Mouse (Mus musculus): ENCODE measurements around the gene Tfcp2. TPM values are rescaled to one million over a fixed set of nuclear protein-coding genes. Genes with fewer than 3 reads are reported as not detected.

The Tfcp2 gene
- polyA plus RNA-seq, 1 experiment from 2014 or later: 42.7 TPM

DNA sequence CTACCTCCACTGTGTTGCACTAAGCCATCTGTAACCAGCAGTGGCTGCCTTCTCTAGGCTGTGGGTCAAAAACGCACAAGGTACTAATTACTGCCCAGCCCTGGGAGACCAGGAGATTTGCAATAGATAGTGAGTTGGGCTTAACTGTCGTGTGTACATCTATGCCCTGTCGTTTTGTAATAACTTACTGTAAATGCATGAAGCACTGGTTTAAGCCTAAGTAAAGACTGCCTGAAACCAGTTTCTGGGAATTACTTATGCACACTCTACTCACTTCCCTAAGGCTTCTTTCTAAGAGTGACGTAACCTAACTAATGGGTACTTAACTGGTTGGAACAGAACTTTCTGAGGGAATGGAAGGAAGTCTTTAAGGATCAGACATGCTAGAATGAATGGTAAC, 72.9 kb downstream of the Tfcp2 start:
- Histone ChIP-seq H3K4me2 (replicated peaks) (no peak overlapping the region), H3K9ac (no peak overlapping the region), H3K27me3 (no peaks in the 10 kb centered on the region), H3K4me1 (no peaks in the 10 kb centered on the region), H3K27ac (no peak overlapping the region), H3K9me3 (no peaks in the 10 kb centered on the region), H3K4me3 (no peak overlapping the region), H3K36me3 (peaks cover 87% of the 10 kb centered on the region)
- 71% methylated on average over 4 of the region's 4 CpGs for WGBS
- ATAC-seq (ENCODE audit: insufficient number of reproducible peaks, insufficient read depth, low FRiP score, low TSS enrichment): no peak

DNA sequence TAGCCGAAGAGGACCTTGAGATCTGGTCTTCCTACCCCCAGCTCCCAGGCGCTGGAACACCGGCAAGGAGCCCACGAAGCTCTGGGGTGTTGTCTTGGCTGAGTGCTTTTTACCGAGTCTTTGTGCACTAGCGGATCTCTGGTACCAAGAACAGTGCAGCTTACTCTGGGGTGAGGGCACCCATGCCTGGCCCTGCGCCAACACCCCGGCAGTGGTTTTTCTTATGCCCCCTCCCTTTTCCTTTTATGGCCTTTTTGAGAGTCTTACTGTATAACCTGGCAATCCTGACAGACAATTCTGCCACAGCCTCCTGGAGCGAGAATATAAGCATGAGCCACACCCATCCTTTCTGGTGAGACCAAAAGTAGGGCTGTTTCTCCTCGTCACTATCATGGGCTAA, 73.5 kb downstream of the Tfcp2 start:
- no peaks in the 10 kb centered on the region for H3K9me3 ChIP-seq
- H3K4me3 ChIP-seq: no peak overlapping the region
- peaks cover 86% of the 10 kb centered on the region for H3K36me3 ChIP-seq
- H3K27me3 ChIP-seq: no peaks in the 10 kb centered on the region
- H3K27ac ChIP-seq: no peak overlapping the region
- no peak overlapping the region for H3K9ac ChIP-seq
- no peaks in the 10 kb centered on the region for H3K4me1 ChIP-seq
- no peak for ATAC-seq (ENCODE audit: insufficient number of reproducible peaks, insufficient read depth, low FRiP score, low TSS enrichment)
- WGBS: 87% methylated on average over 10 of the region's 10 CpGs
- H3K4me2 ChIP-seq (replicated peaks): no peak overlapping the region

DNA sequence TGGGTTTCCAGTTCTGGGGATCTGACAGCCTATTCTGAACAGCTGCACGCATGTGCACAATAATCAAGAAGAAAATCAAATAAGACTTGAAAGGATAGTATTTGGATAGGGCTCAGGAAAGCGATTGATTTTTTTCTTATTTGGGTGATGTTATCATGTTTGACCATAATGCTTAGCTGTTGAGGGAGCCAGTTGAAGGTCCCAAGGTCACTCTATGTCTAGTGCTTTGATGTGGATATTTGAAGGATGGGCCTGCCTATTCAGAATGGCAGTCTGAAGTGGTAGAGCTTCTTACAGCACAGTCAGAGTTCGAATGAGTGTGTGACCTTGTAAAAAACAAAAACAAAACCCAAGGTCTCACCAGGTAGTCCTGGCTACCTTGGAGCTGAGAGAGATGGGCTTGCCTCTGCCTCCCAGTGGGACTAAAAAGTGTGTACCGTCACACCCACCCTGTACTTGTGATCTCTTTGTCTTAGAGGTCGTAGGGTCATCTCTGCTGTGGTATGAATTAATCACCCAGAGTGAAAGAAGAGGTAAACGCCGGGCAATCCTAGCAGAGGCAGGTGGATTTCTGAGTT, 77.8 kb downstream of the Tfcp2 start:
- no peak for ATAC-seq (ENCODE audit: insufficient number of reproducible peaks, insufficient read depth, low FRiP score, low TSS enrichment)
- Histone ChIP-seq H3K27me3 (no peaks in the 10 kb centered on the region), H3K36me3 (peaks cover 63% of the 10 kb centered on the region), H3K4me2 (replicated peaks) (no peak overlapping the region), H3K4me3 (no peak overlapping the region), H3K9ac (no peak overlapping the region), H3K9me3 (no peaks in the 10 kb centered on the region), H3K27ac (no peak overlapping the region), H3K4me1 (peaks cover 11% of the 10 kb centered on the region)
- WGBS: 81% methylated on average over 7 of the region's 7 CpGs

DNA sequence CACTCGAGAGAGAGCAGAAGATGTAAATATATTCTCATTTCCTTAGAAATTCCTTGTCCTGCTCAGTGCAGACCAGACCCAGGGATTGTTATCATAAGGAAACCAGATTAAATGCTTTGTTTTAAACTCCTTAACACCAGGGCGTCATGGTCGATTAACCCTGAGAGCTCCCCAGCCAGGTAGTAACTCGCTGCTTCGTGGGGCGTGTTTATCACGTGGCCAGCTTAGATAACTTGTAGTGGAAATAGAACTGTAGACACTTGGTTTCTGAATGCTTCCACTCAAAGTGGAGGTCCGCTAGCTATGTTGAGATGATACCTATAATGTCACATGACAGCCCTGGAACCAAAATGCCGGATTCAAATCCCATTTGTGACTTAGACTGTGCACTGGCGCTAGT, 81.8 kb downstream of the Tfcp2 start:
- ATAC-seq (ENCODE audit: insufficient number of reproducible peaks, insufficient read depth, low FRiP score, low TSS enrichment): no peak
- Histone ChIP-seq H3K4me1 (peaks cover 17% of the 10 kb centered on the region), H3K9me3 (no peaks in the 10 kb centered on the region), H3K27ac (no peak overlapping the region), H3K27me3 (no peaks in the 10 kb centered on the region), H3K9ac (peak overlapping the region; percentile 74; the same call in 1 of the 2 replicates), H3K4me2 (replicated peaks) (peak overlapping the region; percentile 82), H3K36me3 (peaks cover 28% of the 10 kb centered on the region), H3K4me3 (peak overlapping the region; percentile 80)
- 60% methylated on average over 10 of the region's 10 CpGs for WGBS

DNA sequence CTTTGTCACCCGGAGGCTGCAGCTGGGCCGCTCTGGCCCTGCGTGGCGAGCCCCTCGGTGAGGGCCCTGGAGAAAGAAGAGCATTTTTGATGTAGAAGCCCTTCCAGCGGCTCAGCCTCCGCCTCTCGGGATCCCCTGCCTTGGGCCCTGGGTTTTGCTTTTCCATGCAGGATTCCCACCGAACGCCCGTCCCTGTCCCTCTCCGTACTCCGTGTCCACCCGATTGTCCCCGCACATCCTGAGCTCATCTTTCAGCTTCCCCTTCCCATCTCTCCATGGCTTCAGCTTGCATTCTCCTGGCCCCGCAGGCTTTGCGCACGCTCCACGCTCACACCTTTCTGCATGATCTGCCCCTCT, 82.6 kb downstream of the Tfcp2 start:
- ATAC-seq (ENCODE audit: insufficient number of reproducible peaks, insufficient read depth, low FRiP score, low TSS enrichment): peak; percentile 35
- Histone ChIP-seq H3K9me3 (no peaks in the 10 kb centered on the region), H3K4me2 (replicated peaks) (peak overlapping the region; percentile 82), H3K4me1 (peaks cover 17% of the 10 kb centered on the region), H3K4me3 (peak overlapping the region; percentile 80), H3K36me3 (peaks cover 22% of the 10 kb centered on the region), H3K27ac (peak overlapping the region; percentile 60; the same call in 1 of the 2 replicates), H3K27me3 (no peaks in the 10 kb centered on the region), H3K9ac (peak overlapping the region; percentile 74)
- under 1% methylated on average over 16 of the region's 19 CpGs for WGBS

DNA sequence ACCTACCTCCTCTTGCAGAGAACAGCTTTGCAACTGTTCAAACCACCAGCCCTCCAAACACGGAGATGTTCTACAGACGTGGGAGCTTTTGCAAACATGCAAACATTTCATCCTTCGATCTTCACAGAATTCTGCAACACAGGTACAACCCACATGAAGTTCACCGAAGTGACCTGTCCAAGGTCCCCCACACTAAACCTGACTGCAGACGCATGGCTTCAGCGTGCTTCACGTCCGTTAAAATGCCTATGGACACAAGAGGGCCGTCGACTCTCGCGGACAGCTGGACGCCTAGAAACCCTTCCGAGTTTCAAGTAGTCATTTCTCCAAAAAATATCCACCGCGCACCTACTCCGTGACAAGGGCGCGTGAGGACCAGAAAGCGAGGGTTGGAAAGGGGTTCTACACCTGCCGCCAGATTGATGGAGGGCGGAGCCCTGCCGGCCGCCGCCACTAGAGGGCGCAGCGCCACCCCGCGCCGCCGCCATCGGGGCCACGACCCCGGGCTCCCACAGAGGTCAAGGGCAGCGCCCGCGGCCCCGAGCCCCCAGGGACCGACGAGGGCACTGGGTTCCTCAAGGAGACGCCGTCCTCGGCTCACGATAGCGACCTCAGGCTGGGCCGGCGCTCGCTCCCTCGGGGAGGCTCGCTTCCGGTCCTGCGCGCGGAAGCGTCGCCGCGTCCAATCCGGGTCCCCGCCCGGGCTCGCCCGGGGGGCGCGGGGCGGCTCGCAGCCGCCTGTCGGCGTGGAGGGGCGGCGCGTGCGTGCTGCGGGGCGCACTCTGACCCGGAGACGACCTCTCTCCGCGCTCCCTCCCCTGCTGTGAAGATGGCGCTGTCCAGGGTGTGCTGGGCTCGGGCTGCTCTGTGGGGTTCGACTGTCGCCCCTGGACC, 83.3 kb downstream of the Tfcp2 start, which contains the start of gene Letmd1:
TSS of gene Letmd1 (plus strand) at position 729 of the 894 bp plus-strand sequence.
- Histone ChIP-seq H3K4me3 (peak within 1 kb of the TSS; percentile 80), H3K4me1 (peaks cover 17% of the 10 kb centered on the region), H3K9me3 (no peaks in the 10 kb centered on the region), H3K9ac (peak within 1 kb of the TSS; percentile 74), H3K27ac (peak within 1 kb of the TSS; percentile 60; the same call in 1 of the 2 replicates), H3K27me3 (no peaks in the 10 kb centered on the region), H3K36me3 (peaks cover 19% of the 10 kb centered on the region), H3K4me2 (replicated peaks) (peak within 1 kb of the TSS; percentile 82)
- 2% methylated on average over 83 of the region's 84 CpGs for WGBS
- ATAC-seq (ENCODE audit: insufficient number of reproducible peaks, insufficient read depth, low FRiP score, low TSS enrichment): peak; percentile 89

DNA sequence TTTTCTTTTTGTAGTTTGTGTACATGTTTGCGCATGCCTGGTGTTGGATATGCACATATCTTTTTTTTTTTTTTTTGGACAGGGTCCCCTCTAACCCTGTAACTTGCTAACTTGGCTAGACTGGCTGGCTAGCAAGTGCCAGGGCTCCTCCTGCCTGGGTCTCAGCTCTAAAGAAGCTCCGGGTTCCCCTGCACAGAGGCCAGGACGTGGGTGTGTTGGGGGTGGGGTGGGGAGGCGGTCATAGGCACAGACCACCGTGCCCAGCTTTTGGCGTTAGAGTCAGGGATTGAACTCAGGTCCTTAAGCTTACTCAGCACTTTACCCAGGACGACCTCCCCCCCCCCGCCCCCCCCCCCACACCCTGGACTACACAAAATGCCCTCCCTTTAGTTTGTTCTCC, 84.1 kb downstream of the Tfcp2 start:
- ATAC-seq (ENCODE audit: insufficient number of reproducible peaks, insufficient read depth, low FRiP score, low TSS enrichment): no peak
- no peak overlapping the region for H3K27ac ChIP-seq
- H3K4me1 ChIP-seq: peaks cover 17% of the 10 kb centered on the region
- peaks cover 16% of the 10 kb centered on the region for H3K36me3 ChIP-seq
- no peak overlapping the region for H3K9ac ChIP-seq
- 35% methylated on average over 8 of the region's 8 CpGs for WGBS
- peak overlapping the region; percentile 82 for H3K4me2 ChIP-seq (replicated peaks)
- H3K27me3 ChIP-seq: no peaks in the 10 kb centered on the region
- H3K4me3 ChIP-seq: peak overlapping the region; percentile 80
- H3K9me3 ChIP-seq: no peaks in the 10 kb centered on the region

DNA sequence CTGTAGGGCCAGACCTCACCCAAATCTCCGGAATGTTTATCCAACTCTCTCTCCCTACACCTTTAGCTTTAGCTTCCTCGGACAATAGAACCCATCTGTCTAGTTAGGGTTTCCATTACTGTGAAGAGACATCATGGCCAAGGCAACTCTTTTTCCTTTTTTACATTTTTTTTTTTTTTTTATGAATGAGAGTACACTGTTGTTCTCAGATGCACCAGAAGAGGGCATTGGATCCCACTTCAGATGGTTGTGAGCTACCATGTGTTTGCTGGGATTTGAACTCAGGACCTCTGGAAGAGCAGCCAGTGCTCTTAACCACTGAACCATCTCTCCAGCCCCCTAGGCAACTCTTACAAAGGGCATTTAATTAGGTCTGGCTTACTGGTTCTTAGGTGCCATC, 86.4 kb downstream of the Tfcp2 start:
- no peak overlapping the region for H3K9ac ChIP-seq
- no peaks in the 10 kb centered on the region for H3K27me3 ChIP-seq
- H3K27ac ChIP-seq: no peak overlapping the region
- H3K4me3 ChIP-seq: no peak overlapping the region
- WGBS: 74% methylated on average over 2 of the region's 2 CpGs
- no peaks in the 10 kb centered on the region for H3K36me3 ChIP-seq
- H3K9me3 ChIP-seq: no peaks in the 10 kb centered on the region
- no peak overlapping the region for H3K4me2 ChIP-seq (replicated peaks)
- peaks cover 17% of the 10 kb centered on the region for H3K4me1 ChIP-seq
- no peak for ATAC-seq (ENCODE audit: insufficient number of reproducible peaks, insufficient read depth, low FRiP score, low TSS enrichment)

DNA sequence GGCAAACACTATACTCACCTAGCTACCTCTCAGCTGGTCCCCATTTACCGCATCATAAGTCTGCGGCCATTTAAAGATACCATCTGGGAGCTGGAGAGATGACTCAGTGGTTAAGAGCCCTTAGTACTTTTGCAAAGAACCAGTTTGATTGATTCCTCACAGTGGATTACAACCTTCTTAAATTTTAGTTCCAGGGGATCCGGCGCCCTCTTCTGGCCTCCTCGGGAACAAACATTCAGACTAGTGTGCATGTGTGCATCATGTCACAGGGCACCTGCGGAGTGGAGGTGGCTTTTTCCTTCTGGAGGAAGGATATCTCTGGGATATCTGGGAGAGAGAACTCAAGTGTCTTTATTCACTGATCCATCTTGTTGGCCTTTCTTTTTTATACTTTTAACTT, 88.1 kb downstream of the Tfcp2 start:
- Histone ChIP-seq H3K4me1 (peaks cover 6% of the 10 kb centered on the region), H3K9ac (no peak overlapping the region), H3K27ac (no peak overlapping the region), H3K4me3 (no peak overlapping the region), H3K27me3 (0 out of 2 replicates have a peak, but pooled peaks cover 3% of the 10 kb centered on the region), H3K9me3 (no peaks in the 10 kb centered on the region), H3K4me2 (replicated peaks) (no peak overlapping the region), H3K36me3 (no peaks in the 10 kb centered on the region)
- 25% methylated on average over 6 of the region's 6 CpGs for WGBS
- ATAC-seq (ENCODE audit: insufficient number of reproducible peaks, insufficient read depth, low FRiP score, low TSS enrichment): no peak

DNA sequence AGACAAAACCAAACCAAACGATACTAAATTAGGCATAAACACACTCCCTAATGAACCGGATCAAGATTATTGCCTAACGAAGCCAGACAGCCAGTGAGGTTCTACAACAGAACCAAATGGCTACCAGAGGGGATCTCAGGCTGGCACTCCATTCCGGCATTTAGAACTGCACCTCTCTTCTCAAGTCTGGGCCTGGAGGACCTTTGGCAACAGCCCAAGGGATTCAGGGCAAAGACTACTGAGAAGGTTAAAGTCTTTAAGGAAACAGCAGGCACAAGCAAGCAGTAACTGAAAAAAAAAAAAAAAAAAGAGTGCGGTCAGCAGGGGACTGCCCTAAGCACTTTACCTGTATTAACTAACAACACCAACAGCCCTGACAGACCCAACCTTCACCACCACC, 89.7 kb downstream of the Tfcp2 start:
- Histone ChIP-seq H3K36me3 (no peaks in the 10 kb centered on the region), H3K27me3 (0 out of 2 replicates have a peak, but pooled peaks cover 3% of the 10 kb centered on the region), H3K4me1 (0 out of 2 replicates have a peak, but pooled peaks cover 2% of the 10 kb centered on the region), H3K9ac (no peak overlapping the region), H3K4me2 (replicated peaks) (no peak overlapping the region), H3K4me3 (no peak overlapping the region), H3K9me3 (no peaks in the 10 kb centered on the region), H3K27ac (no peak overlapping the region)
- ATAC-seq (ENCODE audit: insufficient number of reproducible peaks, insufficient read depth, low FRiP score, low TSS enrichment): no peak
- WGBS: 80% methylated on average over 5 of the region's 5 CpGs

DNA sequence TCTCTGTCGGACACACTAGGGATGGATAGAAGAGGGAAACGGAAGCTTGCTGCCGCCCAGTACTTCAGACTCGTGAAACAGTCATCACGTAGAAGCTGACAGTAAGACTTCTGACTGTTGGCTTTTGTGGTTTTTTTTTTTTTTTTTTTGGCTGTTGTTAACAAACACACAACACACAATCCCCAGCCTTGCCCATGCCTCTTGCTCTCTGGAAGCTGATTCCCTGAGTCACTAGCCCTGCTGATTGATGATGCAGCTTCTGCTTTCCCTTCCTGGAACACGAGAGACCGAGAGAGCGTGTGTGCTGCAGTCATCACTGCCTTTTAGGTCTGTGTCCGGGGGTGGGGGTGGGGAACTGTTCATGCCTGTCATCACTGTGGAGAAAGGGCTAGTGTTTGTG, 90.2 kb downstream of the Tfcp2 start:
- no peak overlapping the region for H3K27ac ChIP-seq
- H3K4me3 ChIP-seq: no peak overlapping the region
- 0 out of 2 replicates have a peak, but pooled peaks cover 3% of the 10 kb centered on the region for H3K27me3 ChIP-seq
- ATAC-seq (ENCODE audit: insufficient number of reproducible peaks, insufficient read depth, low FRiP score, low TSS enrichment): no peak
- no peak overlapping the region for H3K9ac ChIP-seq
- 67% methylated on average over 9 of the region's 9 CpGs for WGBS
- H3K36me3 ChIP-seq: no peaks in the 10 kb centered on the region
- 0 out of 2 replicates have a peak, but pooled peaks cover 2% of the 10 kb centered on the region for H3K4me1 ChIP-seq
- no peak overlapping the region for H3K4me2 ChIP-seq (replicated peaks)
- no peaks in the 10 kb centered on the region for H3K9me3 ChIP-seq

DNA sequence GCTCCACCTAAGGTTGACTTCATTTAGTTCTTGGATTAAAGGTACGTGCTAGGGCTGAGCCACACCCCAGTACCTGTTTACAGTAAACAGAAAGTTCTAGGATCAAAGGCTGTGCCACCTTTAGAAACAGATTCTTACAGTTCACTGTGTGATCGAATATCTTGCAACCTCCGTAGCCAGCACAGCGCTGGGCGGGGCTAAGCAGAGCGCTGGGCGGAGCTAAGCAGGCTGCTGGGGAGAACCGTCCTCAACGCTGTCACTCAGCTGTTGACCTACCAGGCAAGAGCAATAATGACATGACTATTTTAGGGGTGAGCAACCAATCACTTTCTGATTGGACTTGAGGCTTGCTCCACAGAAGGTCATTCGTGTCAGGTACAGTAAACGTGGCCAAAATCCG, 90.9 kb downstream of the Tfcp2 start:
- H3K4me3 ChIP-seq: no peak overlapping the region
- H3K9ac ChIP-seq: no peak overlapping the region
- no peak for ATAC-seq (ENCODE audit: insufficient number of reproducible peaks, insufficient read depth, low FRiP score, low TSS enrichment)

More for the DNA sequence above, 90.9 kb downstream of the Tfcp2 start:
- H3K27ac ChIP-seq: no peak overlapping the region
- H3K4me2 ChIP-seq (replicated peaks): peak overlapping the region; percentile 38
- 10% methylated on average over 12 of the region's 12 CpGs for WGBS
- H3K9me3 ChIP-seq: no peaks in the 10 kb centered on the region
- H3K27me3 ChIP-seq: 0 out of 2 replicates have a peak, but pooled peaks cover 3% of the 10 kb centered on the region
- no peaks in the 10 kb centered on the region for H3K36me3 ChIP-seq
- H3K4me1 ChIP-seq: 0 out of 2 replicates have a peak, but pooled peaks cover 2% of the 10 kb centered on the region

All from embryonic facial prominence, embryonic 12.5 days (tissue).